Mouse (Mus musculus) embryonic fibroblast, embryonic 13.5 days (primary cell): ENCODE data around the gene Asb17. TPM values are rescaled to one million over a fixed set of nuclear protein-coding genes. Genes with fewer than 3 reads are reported as not detected.
A peak's percentile ranks its signal among the peaks of the same experiment; 100 is the strongest.

Experiments
- H3K27ac ChIP-seq: 2 replicates; pipeline ENCODE4 v1.5.1; 2012; ENCODE audit warnings: low read length, control low read depth, inconsistent platforms; ENCODE audit not compliant: insufficient read depth
- H3K4me1 ChIP-seq: 2 replicates; pipeline ENCODE4 v1.6.1; 2011; ENCODE audit warnings: low read length; ENCODE audit not compliant: control insufficient read depth, insufficient read depth
- H3K4me3 ChIP-seq: 2 replicates; pipeline ENCODE4 v1.5.1; 2011; ENCODE audit warnings: mild to moderate bottlenecking, control low read depth, low read length; ENCODE audit not compliant: insufficient read depth
- CTCF ChIP-seq: IDR thresholded peaks from 2 replicates; pipeline ENCODE4 v1.5.1; 2011; ENCODE audit warnings: mild to moderate bottlenecking, control low read depth, low read length, moderate library complexity, borderline replicate concordance; ENCODE audit not compliant: insufficient read depth
- POLR2A ChIP-seq: IDR thresholded peaks from 2 replicates; pipeline ENCODE4 v1.6.1; 2011; ENCODE audit warnings: low read depth, mild to moderate bottlenecking, control low read depth, low read length, moderate library complexity
- polyA plus RNA-seq: library from polyadenylated mRNA; stranded (reverse); fragments of >200 nt; gene quantifications from 2 replicates; pipeline ENCODE4 v1.2.4, GENCODE M21; 2011; ENCODE audit warnings: low read depth; ENCODE audit not compliant: missing spikeins, insufficient read length

Gene Asb17
- not detected in 2 replicates for polyA plus RNA-seq

DNA sequence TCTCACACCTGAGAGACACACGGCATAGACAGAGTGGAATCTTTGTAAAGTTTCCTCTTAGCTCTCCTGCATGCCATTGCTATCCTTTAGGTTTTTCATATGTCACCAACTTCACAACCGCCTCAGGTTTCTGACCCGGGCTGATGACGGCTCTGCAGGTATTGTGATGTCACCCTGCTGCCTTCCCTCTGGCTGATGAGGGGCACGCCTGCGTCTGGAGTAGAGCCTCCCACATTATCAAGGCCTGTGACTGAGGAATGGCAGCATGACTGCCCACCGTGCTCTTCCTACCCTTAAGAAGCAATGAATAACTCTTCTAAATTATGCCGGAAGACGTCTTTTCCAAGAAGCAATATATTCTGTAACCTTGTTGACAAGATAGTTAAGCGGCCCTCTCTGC lies at the start of gene Asb17:
Gene Asb17 (plus strand): TSS at position 180 of the 400 bp plus-strand sequence.
- Histone ChIP-seq H3K4me1 (no peaks in the 10 kb centered on the region), H3K4me3 (no peak within 1 kb of the TSS), H3K27ac (no peak within 1 kb of the TSS)
- no peak for TF ChIP-seq POLR2A
- no peak for TF ChIP-seq CTCF

DNA sequence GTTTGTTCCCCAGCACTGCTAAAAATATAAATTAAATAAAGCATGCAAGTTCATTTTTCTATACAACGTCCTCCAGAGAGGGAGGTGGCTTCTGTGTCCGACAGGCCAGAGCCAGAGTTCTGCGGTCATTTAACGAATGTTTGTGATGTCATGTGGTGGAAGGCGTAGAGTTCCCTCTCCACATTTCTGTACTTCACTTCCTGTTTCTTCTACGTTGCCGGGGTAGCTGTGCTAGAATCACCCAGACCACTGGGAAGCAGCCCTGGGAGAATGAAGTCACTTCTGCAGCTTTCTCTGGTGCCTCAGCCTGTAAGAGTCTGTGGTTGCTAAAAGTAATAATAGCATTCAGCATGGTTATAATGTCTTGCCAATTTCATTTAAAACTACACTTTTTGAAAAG lies 46.4 kb upstream of the Asb17 start:
- TF ChIP-seq CTCF (no peak), POLR2A (no peak)
- Histone ChIP-seq H3K27ac (no peak overlapping the region), H3K4me1 (no peaks in the 10 kb centered on the region), H3K4me3 (no peak overlapping the region)

DNA sequence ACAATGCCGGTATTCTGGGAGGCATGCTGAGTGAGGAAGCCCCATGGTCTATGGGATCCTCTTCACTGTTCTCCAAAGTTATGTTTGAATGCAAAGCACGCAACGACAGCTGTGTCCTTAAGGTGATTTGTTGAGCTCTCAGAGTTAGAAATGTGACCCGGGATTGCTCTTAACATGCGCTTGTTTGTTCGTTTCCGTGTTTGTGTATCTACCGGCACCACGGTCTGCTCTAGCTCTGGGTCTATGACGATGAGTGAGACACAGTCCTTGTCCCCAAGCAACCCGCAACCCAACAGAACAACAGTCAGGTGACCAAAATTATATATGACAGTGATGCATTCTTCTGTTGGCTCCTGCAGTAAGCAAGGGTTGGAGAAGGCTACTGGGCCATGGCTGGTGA lies 44.4 kb upstream of the Asb17 start:
- TF ChIP-seq POLR2A: no peak
- no peak for TF ChIP-seq CTCF
- no peaks in the 10 kb centered on the region for H3K4me1 ChIP-seq
- no peak overlapping the region for H3K27ac ChIP-seq
- no peak overlapping the region for H3K4me3 ChIP-seq

DNA sequence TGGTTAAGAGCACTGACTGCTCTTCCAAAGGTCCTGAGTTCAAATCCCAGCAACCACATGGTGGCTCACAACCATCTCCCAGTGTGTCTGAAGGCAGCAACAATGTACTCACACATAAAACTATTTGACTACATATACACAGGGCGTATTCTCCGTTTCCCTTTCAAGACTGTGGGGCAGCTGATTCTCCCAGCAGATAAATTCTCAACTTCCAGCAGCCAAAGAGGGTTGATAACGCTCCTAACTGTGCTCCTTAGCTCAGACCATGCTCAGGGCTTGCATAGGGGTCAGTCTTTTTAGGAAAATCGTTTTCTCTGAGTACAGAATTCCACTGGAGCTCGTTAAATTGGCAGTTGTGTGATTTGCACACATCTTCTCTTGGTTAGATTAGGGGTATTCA lies 43.3 kb upstream of the Asb17 start:
- no peak for TF ChIP-seq CTCF
- no peak for TF ChIP-seq POLR2A
- Histone ChIP-seq H3K27ac (no peak overlapping the region), H3K4me1 (no peaks in the 10 kb centered on the region), H3K4me3 (no peak overlapping the region)

DNA sequence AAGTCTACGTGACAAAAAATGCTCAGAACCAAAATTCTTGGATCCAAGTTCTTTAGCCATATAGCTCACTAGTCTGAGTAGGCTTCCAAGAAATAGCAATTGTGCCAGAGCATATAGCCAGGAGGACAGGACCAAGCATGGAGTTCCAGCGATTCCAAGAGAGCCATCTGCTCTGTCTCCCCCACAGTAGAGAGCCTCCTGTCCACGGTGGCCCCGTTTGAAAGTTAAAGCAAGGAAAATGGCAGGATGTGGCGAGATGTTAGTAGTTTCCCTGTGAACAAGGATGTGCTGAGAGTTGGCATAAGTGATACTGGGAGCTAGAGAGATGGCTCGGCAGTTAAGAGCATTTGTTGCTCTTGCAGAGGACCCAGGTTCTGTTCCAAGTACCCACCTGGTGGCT lies 42.5 kb upstream of the Asb17 start:
- H3K4me3 ChIP-seq: no peak overlapping the region
- no peak overlapping the region for H3K27ac ChIP-seq
- no peaks in the 10 kb centered on the region for H3K4me1 ChIP-seq
- TF ChIP-seq CTCF (no peak), POLR2A (no peak)

DNA sequence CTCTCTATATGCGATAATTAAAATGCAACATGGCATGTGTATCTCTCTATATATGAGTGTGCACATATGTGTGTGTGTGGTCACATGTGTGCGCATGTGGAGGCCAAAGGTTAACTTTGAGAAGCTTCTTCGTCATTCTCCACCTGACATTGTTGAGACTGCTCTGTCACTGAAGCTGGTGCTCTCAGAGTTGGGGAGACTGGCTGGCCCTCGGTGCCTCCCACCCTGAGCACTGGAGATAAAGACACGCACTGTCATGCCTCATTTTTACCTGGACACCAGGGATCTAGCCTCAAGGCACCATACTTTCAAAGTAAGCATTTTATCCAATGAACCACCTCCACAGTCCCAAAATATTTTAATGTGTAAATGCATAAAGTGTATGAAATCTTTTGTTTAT lies 41.4 kb upstream of the Asb17 start:
- Histone ChIP-seq H3K4me3 (no peak overlapping the region), H3K4me1 (no peaks in the 10 kb centered on the region), H3K27ac (no peak overlapping the region)
- no peak for TF ChIP-seq POLR2A
- no peak for TF ChIP-seq CTCF

DNA sequence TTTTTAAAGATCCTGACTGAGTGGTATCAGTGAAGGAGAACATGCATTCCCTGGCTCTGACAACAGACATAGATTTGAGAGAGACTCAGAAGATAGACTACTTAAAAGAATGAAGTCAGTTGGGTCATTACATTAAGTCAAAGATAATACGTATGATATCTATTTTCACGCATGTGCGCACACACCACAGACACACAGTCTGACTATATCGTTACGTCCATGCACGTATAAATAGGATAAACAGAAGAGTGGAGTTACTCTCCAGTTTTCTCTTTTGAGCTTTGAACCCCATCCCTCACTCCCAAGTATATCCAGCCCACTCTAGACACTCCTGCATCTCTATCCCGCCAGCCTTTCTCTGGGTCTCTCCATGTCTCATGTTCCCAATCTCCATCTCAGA lies 40.0 kb upstream of the Asb17 start:
- H3K4me3 ChIP-seq: no peak overlapping the region
- H3K4me1 ChIP-seq: 0 out of 2 replicates have a peak, but pooled peaks cover 3% of the 10 kb centered on the region
- H3K27ac ChIP-seq: no peak overlapping the region
- no peak for TF ChIP-seq POLR2A
- TF ChIP-seq CTCF: no peak

DNA sequence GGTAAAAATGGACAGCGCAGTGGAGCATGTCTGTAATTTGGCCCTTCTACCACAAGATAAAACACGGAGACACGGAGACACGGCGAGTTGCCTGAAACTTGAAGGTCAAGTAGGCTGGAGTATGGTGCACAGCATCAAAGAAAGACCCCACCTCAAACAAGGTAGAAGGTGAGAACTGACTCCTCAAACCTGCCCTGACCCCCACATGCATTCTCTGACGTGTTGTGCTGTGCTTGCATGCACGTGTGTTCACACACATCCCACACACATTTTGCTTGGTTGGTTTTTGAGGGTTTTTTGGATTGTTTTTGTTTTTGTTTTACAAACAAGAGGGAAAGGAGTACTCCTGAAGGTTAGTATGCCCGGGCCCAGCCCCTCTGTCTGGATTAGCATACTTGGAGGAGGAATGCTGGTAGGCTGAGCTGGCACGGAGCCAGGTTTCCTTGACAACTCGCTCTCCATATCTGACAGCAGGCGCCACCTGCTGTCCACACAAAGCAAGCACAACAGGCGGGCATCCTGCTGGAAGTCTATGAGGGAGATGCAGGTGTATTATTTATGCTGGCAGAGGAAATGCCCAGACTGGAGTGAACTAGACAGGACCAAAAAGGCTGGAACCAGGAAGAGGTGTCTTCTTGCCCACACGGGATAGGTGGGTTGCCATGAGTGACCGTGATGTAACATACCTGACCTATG lies 37.8 kb upstream of the Asb17 start:
- H3K4me1 ChIP-seq: 0 out of 2 replicates have a peak, but pooled peaks cover 3% of the 10 kb centered on the region
- TF ChIP-seq POLR2A: no peak
- peak; percentile 86 for TF ChIP-seq CTCF
- no peak overlapping the region for H3K27ac ChIP-seq
- H3K4me3 ChIP-seq: no peak overlapping the region

DNA sequence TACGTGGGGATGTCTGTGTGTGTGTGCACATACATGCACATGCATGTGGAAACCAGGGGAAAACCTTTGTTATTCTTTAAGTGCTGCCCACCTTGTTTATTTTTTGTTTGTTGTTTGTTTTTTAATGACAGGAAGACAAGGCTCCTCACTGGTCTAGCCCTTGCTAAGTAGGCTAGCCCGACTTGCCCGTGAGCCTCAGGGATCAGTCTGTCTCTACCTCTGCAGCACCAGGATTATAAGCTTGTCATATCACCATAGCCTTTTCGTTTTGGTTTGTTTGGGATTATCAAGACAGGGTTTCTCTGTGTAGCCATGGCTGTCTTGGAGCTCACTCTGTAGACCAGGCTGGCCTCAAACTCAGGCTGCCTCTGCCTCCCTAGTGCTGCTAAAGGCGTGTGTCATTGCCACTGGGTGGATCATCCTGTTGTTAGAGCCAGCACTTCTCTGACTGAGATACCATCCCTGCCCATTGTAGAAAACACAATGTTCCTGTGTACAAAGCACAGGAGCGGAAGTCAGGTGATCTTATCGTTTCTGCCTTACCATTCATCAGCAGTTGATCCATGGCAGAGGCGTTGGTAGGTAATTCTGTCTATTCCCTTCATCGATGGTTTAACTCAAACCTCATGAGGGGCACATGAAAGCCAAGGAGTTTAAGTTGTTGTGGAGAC lies 37.1 kb upstream of the Asb17 start:
- Histone ChIP-seq H3K4me3 (no peak overlapping the region), H3K27ac (no peak overlapping the region)
- no peak for TF ChIP-seq CTCF
- TF ChIP-seq POLR2A: no peak

More for the DNA sequence above, 37.1 kb upstream of the Asb17 start:
- 0 out of 2 replicates have a peak, but pooled peaks cover 3% of the 10 kb centered on the region for H3K4me1 ChIP-seq
